9 mouse cellular contexts compared by ENCODE assay signal in genomic region chr4:134883266-134883665, GRCm38 (mm10). TPM values are rescaled to one million over a fixed set of nuclear protein-coding genes. Genes with fewer than 3 reads are reported as not detected.
DNase-seq lines count a peak whose midpoint lies in the region; ATAC-seq and TF ChIP-seq lines count a peak whose summit lies in the region.
"Had no signal": no experiment of that assay in that cellular context is flagged by ENCODE, and none has a peak within 500 bp of the region (broad histone marks: within the 10 kb centered on the region; RNA-seq: fewer than 3 reads in every experiment).

No protein-coding gene starts in this region.

- WGBS in thymus, adult 2 months: 47% methylated on average over 7 of the region's 7 CpGs
- WGBS in intestine, embryonic 16.5 days: 33% methylated on average over 7 of the region's 7 CpGs

- H3K4me3 ChIP-seq in C2C12 (ENCODE audit: insufficient read depth, poor library complexity, severe bottlenecking): no peak overlapping the region
- no peak overlapping the region for H3K4me3 ChIP-seq in thymus, adult 2 months (ENCODE audit: control insufficient read depth, insufficient read depth, low read length)
- no peak overlapping the region for H3K4me3 ChIP-seq in intestine, embryonic 16.5 days (ENCODE audit: low read length)
- H3K4me3 ChIP-seq: erythroblast, embryonic 14.5 days had no signal

- no peaks in the 10 kb centered on the region for H3K79me2 ChIP-seq in C2C12 (ENCODE audit: control insufficient read depth, insufficient read depth)

- TF ChIP-seq CTCF in C2C12 (IDR thresholded peaks at IDR 0.05; ENCODE audit: control insufficient read depth, insufficient read depth, insufficient read length): peak; percentile 75
- peak; percentile 78 for TF ChIP-seq CTCF in thymus, adult 2 months (IDR thresholded peaks at IDR 0.05; ENCODE audit: borderline replicate concordance, control insufficient read depth, extremely low read depth, insufficient read depth, low read length, poor library complexity)

- H3K9me3 ChIP-seq in intestine, embryonic 16.5 days (ENCODE audit: control insufficient read depth, low read length): no peaks in the 10 kb centered on the region

- no peak for TF ChIP-seq POLR2A in thymus, adult 2 months (IDR thresholded peaks at IDR 0.05; ENCODE audit: control insufficient read depth, extremely low read depth, insufficient read depth, low read length, poor library complexity)

- H3K27me3 ChIP-seq in C2C12 (ENCODE audit: control insufficient read depth, insufficient read depth, insufficient read length): no peaks in the 10 kb centered on the region
- no peaks in the 10 kb centered on the region for H3K27me3 ChIP-seq in thymus, adult 2 months (ENCODE audit: control insufficient read depth, insufficient read depth, low read length)
- 0 out of 2 replicates have a peak, but pooled peaks cover 2% of the 10 kb centered on the region for H3K27me3 ChIP-seq in intestine, embryonic 16.5 days (replicated peaks; ENCODE audit: control insufficient read depth, insufficient read depth, low read length)

- no peaks in the 10 kb centered on the region for H3K36me3 ChIP-seq in C2C12 (ENCODE audit: control insufficient read depth, insufficient read depth)
- no peaks in the 10 kb centered on the region for H3K36me3 ChIP-seq in thymus, adult 2 months (ENCODE audit: control insufficient read depth, insufficient read depth, low read length)
- H3K36me3 ChIP-seq in intestine, embryonic 16.5 days (ENCODE audit: control insufficient read depth, insufficient read depth, low read length): no peaks in the 10 kb centered on the region

- no peak overlapping the region for H3K27ac ChIP-seq in thymus, adult 2 months (ENCODE audit: control insufficient read depth, insufficient read depth, low read length)
- H3K27ac ChIP-seq in intestine, embryonic 16.5 days (ENCODE audit: low read length): no peak overlapping the region

- H3K4me1 ChIP-seq in thymus, adult 2 months (replicated peaks; ENCODE audit: control insufficient read depth, insufficient read depth, low read length): peaks cover 6% of the 10 kb centered on the region
- peaks cover 5% of the 10 kb centered on the region; the same call in 1 of the 2 replicates for H3K4me1 ChIP-seq in intestine, embryonic 16.5 days (ENCODE audit: control insufficient read depth, insufficient read depth, low read length)

- intact Hi-C loops in heart, postnatal 14 days (cut with DNase I): no loop called here

- H3K9ac ChIP-seq in intestine, embryonic 16.5 days (ENCODE audit: low read depth, low read length): no peak overlapping the region

- H3ac ChIP-seq in C2C12 (ENCODE audit: control insufficient read depth, insufficient read length, low read depth): no peak overlapping the region

- peak; percentile 90 for DNase-seq in heart, adult 11 months
- DNase-seq in heart, adult 8-10 months (ENCODE audit: low spot score): no peak
- peak; percentile 88 for DNase-seq in ZHBTc4 (ENCODE audit: low read depth, low spot score)
- peak; percentile 40 to 61 for DNase-seq in heart, postnatal 14 days
- DNase-seq in lung, postnatal 14 days: peak; percentile 35
- peak; percentile 46 for DNase-seq in thymus, adult 2 months

- no peaks in the 10 kb centered on the region for H3K79me3 ChIP-seq in C2C12 (ENCODE audit: low read depth)

- H3K4me2 ChIP-seq in intestine, embryonic 16.5 days (ENCODE audit: low read depth, low read length): no peak overlapping the region

- ATAC-seq in intestine, embryonic 16.5 days: no peak

TF ChIP-seq in C2C12, 6 proteins besides CTCF, POLR2A, EP300 and RAD21:
- TF ChIP-seq MYOD1 (IDR thresholded peaks at IDR 0.05; ENCODE audit: control insufficient read depth, insufficient read length, low read depth): no peak
- TF ChIP-seq MAX (IDR thresholded peaks at IDR 0.05): no peak
- TF ChIP-seq FOSL1 (IDR thresholded peaks at IDR 0.05; ENCODE audit: insufficient read depth, low read length, poor library complexity, severe bottlenecking): no peak
- TF ChIP-seq USF1 (IDR thresholded peaks at IDR 0.05; ENCODE audit: low read depth): no peak
- no peak for TF ChIP-seq MYOG (IDR thresholded peaks at IDR 0.05; ENCODE audit: control insufficient read depth, extremely low read depth, insufficient read length)
- no peak for TF ChIP-seq CEBPB (IDR thresholded peaks at IDR 0.05; ENCODE audit: low read depth)

RNA-seq across cellular contexts. Expression of gene Rhd, which starts 18.9 kb away (rescaled TPM):
- total RNA-seq in heart, adult 8-10 months (2022): 10 to 100 TPM in 1 of 4 experiments, 1 to 10 TPM in 3; 8.4 to 10.2 (median 8.5) TPM
- 0.14 TPM for polyA plus RNA-seq in C2C12 (2012; fragmentation: generic; extraction: Trizol)
- 1 to 10 TPM; 2.5 TPM for total RNA-seq in heart, postnatal 14 days (2021)
- 0.38 TPM in 1 of 2 replicates, not detected in the other for polyA plus RNA-seq in thymus, adult 2 months (2012; rRNA removed)
- 3.6 and 10.1 TPM in 2 replicates for polyA plus RNA-seq in intestine, embryonic 16.5 days (2015; fragmentation: Nextera tagmentation; extraction: Ambion mirVana)

RNA-seq across cellular contexts. Expression of gene Maco1, which starts 30.1 kb away (rescaled TPM):
- total RNA-seq in heart, adult 8-10 months (2022): 10 to 100 TPM; 21.1 to 25.0 (median 23.2) TPM
- polyA plus RNA-seq in C2C12 (2012; fragmentation: generic; extraction: Trizol): 14.6 TPM
- total RNA-seq in heart, postnatal 14 days (2021): 10 to 100 TPM; 22.1 to 25.5 TPM
- 12.0 and 15.0 TPM in 2 replicates for polyA plus RNA-seq in thymus, adult 2 months (2012; rRNA removed)
- polyA plus RNA-seq in intestine, embryonic 16.5 days (2015; fragmentation: Nextera tagmentation; extraction: Ambion mirVana): 22.5 and 25.7 TPM in 2 replicates

RNA-seq across cellular contexts. Expression of gene Tmem50a, which starts 31.6 kb away (rescaled TPM):
- 10 to 100 TPM; 63.0 to 64.1 (median 63.5) TPM for total RNA-seq in heart, adult 8-10 months (2022)
- 94.9 TPM for polyA plus RNA-seq in C2C12 (2012; fragmentation: generic; extraction: Trizol)
- total RNA-seq in heart, postnatal 14 days (2021): 10 to 100 TPM; 74.2 to 75.7 TPM
- 196 and 226 TPM in 2 replicates for polyA plus RNA-seq in thymus, adult 2 months (2012; rRNA removed)
- 146 and 155 TPM in 2 replicates for polyA plus RNA-seq in intestine, embryonic 16.5 days (2015; fragmentation: Nextera tagmentation; extraction: Ambion mirVana)

RNA-seq across cellular contexts. Expression of gene Rsrp1, which starts 40.1 kb away (rescaled TPM):
- total RNA-seq in heart, adult 8-10 months (2022): 100 to 1,000 TPM in 3 of 4 experiments, 10 to 100 TPM in 1; 97.1 to 165 (median 123) TPM
- polyA plus RNA-seq in C2C12 (2012; fragmentation: generic; extraction: Trizol): 35.4 TPM
- 100 to 1,000 TPM; 226 to 260 TPM for total RNA-seq in heart, postnatal 14 days (2021)
- polyA plus RNA-seq in thymus, adult 2 months (2012; rRNA removed): 1,774 and 1,821 TPM in 2 replicates
- polyA plus RNA-seq in intestine, embryonic 16.5 days (2015; fragmentation: Nextera tagmentation; extraction: Ambion mirVana): 462 and 467 TPM in 2 replicates

RNA-seq across cellular contexts. Expression of gene Syf2, which starts 47.4 kb away (rescaled TPM):
- 10 to 100 TPM; 51.6 to 66.1 (median 59.4) TPM for total RNA-seq in heart, adult 8-10 months (2022)
- polyA plus RNA-seq in C2C12 (2012; fragmentation: generic; extraction: Trizol): 48.6 TPM
- total RNA-seq in heart, postnatal 14 days (2021): 10 to 100 TPM; 45.1 to 48.7 TPM
- 36.8 and 42.8 TPM in 2 replicates for polyA plus RNA-seq in thymus, adult 2 months (2012; rRNA removed)
- 62.6 and 65.0 TPM in 2 replicates for polyA plus RNA-seq in intestine, embryonic 16.5 days (2015; fragmentation: Nextera tagmentation; extraction: Ambion mirVana)
